Mouse (Mus musculus) right cerebral cortex, adult 2 months (tissue): Measurements from ENCODE around the gene Mmd.

Experiments
- DNase-seq, 2 experiments: peaks; one replicate each; pipeline ENCODE4 v3.0.0; 2021 to 2022; ENCODE audit warnings: low spot score in 2 of 2

The Mmd gene

GRCm38 (mm10) chr11:90249025-90249650 lies at the start of gene Mmd:
Gene Mmd, plus strand, starts transcription at chr11:90249456.
- DNase-seq = peak; percentile 96 to 97

GRCm38 (mm10) chr11:90200826-90201225 lies 48.4 kb upstream of the Mmd start:
- DNase-seq = no peak

GRCm38 (mm10) chr11:90214246-90214645 lies 35.0 kb upstream of the Mmd start:
- no peak for DNase-seq

GRCm38 (mm10) chr11:90220022-90220645 lies 29.1 kb upstream of the Mmd start:
- no peak for DNase-seq

- DNase-seq = no peak
Observed at GRCm38 (mm10) chr11:90220750-90221149, 28.5 kb upstream of the Mmd start.

GRCm38 (mm10) chr11:90224914-90225470 lies 24.3 kb upstream of the Mmd start:
- DNase-seq = no peak

- no peak for DNase-seq
Observed at GRCm38 (mm10) chr11:90227000-90227922, 22.0 kb upstream of the Mmd start.

- DNase-seq = no peak
Observed at GRCm38 (mm10) chr11:90228251-90228949, 20.9 kb upstream of the Mmd start.

- DNase-seq = no peak
Observed at GRCm38 (mm10) chr11:90229800-90230199, 19.5 kb upstream of the Mmd start.

- no peak for DNase-seq
Observed at GRCm38 (mm10) chr11:90230671-90231070, 18.6 kb upstream of the Mmd start.

GRCm38 (mm10) chr11:90231631-90232030 lies 17.6 kb upstream of the Mmd start:
- no peak for DNase-seq

- DNase-seq = peak in 1 of 2 experiments; percentile 8
Observed at GRCm38 (mm10) chr11:90232685-90233084, 16.6 kb upstream of the Mmd start.

- no peak for DNase-seq
Observed at GRCm38 (mm10) chr11:90235221-90235620, 14.0 kb upstream of the Mmd start.

GRCm38 (mm10) chr11:90237616-90238015 lies 11.6 kb upstream of the Mmd start:
- DNase-seq = no peak

GRCm38 (mm10) chr11:90238657-90239056 lies 10.6 kb upstream of the Mmd start:
- no peak for DNase-seq

- DNase-seq = no peak
Observed at GRCm38 (mm10) chr11:90240652-90241330, 8.5 kb upstream of the Mmd start.

- no peak for DNase-seq
Observed at GRCm38 (mm10) chr11:90241874-90242273, 7.4 kb upstream of the Mmd start.

GRCm38 (mm10) chr11:90243300-90243699 lies 6.0 kb upstream of the Mmd start:
- DNase-seq = no peak

GRCm38 (mm10) chr11:90245630-90246029 lies 3.6 kb upstream of the Mmd start:
- no peak for DNase-seq

GRCm38 (mm10) chr11:90246676-90247075 lies 2.6 kb upstream of the Mmd start:
- no peak for DNase-seq

- no peak for DNase-seq
Observed at GRCm38 (mm10) chr11:90247793-90248192, 1.5 kb upstream of the Mmd start.
